Mouse (Mus musculus): ENCODE results near the gene Eras.
A peak's percentile ranks its signal among the peaks of the same experiment; 100 is the strongest.
"Not testable (repeated sequence)": the region's sequence is repeated elsewhere in the genome, so short reads cannot be mapped to it uniquely, and the experiment has no call there.

Eras gene

DNA sequence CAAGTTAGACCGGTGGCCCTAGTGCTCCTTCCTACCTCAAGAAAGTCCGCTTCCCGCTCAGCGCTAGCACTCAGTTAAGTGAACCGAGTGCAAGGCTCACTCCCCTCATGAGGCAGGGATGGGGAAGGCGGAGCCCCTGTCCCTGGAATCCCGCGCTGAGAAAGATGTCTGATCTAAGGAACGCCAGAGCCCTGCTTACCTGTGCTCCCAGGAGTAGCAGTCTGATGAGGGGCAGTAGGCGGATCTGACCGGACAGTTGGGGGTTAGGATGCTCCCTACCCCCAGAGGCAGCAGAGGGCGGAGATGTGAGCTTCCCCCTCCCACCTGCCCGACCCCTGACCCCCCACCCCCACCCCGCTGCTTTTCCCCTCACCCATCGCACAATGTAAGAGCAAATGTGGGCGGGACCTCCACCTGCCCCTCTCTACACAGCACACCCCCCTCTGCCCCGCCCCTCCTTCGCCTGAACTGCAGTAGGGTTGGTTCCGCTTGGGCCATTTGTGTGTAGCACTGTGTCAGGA lies at the start of gene Eras:
TSS of gene Eras (minus strand) at position 338 of the 521 bp plus-strand sequence.
- no peak for DNase-seq (ENCODE audit: low spot score)

DNA sequence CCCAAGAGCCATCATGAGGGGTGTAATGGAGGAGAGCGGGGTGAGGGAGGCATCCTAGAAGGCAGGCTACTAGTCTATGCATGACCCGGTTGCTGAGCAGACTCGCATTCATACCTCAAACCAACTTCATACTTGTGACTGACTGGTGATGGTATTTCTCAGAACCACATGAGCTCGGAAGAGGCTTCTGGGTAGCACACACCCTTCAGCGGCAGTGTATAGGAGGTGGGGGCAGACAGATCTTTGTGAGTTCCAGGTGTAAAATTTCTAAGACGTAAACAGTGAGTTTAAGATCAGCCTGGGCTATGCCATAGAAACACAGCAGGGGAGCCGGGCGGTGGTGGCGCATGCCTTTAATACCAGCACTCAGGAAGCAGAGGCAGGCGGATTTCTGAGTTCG lies 49.5 kb upstream of the Eras start, which contains the start of gene Gata1:
TSS of gene Gata1 (minus strand) at position 180 of the 400 bp plus-strand sequence.
- no peak for DNase-seq (ENCODE audit: low spot score)

DNA sequence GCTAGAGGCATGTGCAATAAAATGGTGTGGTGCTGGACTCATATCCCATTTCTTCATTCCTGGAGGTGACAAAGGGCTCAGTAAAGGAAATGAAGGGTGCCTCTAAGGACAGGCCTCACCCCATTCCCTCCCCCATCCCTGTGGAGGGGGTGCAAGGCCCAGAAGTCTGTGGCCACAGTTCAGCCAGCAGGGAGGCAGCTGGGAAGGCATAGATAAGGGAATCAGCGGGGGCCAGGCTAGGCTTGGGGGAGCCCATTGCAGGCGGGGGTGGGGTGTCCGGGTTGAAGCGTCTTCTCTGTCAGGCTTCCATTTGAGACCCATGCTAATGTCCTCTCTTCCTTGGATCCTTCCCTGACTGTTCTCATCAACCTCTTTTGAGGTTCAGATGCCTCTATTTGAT lies 42.9 kb upstream of the Eras start:
- DNase-seq (ENCODE audit: low spot score), result peak; percentile 88

GRCm38 (mm10) chrX:7968899-7969298 lies 40.5 kb upstream of the Eras start:
- DNase-seq (ENCODE audit: low spot score), result no peak

- DNase-seq (ENCODE audit: low spot score), result peak; percentile 56
Measured at GRCm38 (mm10) chrX:7968226-7968625, 39.8 kb upstream of the Eras start.

GRCm38 (mm10) chrX:7967596-7968201 lies 39.3 kb upstream of the Eras start:
- DNase-seq (ENCODE audit: low spot score), result peak; percentile 73

DNA sequence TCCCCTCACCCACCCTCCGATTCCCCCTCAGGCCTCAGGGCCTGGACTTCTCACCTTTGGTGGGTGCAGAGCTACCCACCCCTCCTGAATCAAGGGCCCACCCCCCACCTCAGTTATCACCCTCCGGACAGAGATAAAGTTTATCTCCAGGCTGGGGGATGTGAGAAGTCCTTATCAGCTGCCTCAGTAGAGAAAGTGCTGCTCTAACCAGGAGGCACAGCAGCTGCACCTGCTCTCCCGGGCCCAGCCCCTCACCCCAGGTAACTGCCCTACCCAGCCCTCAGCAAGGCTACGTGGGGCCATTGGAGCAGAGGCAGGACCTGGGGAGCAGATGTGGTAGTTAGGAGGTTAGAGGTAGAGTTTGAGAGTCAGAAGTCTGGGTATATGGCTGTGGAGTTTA lies 37.8 kb upstream of the Eras start:
- DNase-seq (ENCODE audit: low spot score), result no peak

- no peak for DNase-seq (ENCODE audit: low spot score)
Measured at GRCm38 (mm10) chrX:7963829-7964626, 35.6 kb upstream of the Eras start.

DNA sequence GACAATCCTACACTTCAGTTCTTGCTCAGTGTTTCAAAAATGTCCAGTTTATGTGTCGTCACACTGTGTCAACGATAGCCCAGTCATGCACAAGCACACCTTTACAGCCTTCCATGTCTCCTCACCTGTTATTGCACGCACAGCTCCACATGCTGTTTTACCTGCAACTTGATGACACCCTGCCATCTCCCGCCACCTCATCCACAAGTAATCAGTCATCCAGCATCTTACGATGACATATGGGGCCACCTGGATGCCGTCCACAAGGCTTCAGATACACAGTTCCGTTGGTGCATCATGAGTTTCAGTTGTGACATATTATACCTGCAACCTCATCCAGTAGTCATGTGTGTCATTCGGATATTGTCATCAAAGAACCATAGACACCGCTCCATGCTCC lies 30.5 kb upstream of the Eras start:
- DNase-seq (ENCODE audit: low spot score), result no peak

DNA sequence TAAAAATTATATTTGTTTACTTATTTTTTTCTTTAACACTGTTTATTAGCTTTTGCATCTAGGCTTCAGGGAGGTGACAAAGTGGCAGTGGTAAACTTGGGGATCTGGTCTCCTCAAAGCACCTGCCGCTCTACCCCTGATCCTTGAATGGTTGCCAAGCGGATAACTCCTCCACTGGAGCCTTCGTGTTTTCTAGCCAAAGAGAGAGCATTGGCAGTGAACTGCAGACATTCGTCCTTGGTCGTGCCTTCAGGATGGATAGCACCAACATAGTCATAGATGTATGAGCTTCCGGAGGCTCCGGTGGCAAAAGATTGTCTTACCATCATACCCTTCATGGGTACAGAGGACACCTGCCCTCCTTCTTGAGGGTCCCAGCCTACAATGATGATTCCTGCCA lies 21.7 kb upstream of the Eras start:
- DNase-seq (ENCODE audit: low spot score), result no peak

GRCm38 (mm10) chrX:7947900-7948492 lies 19.6 kb upstream of the Eras start:
- peak; percentile 86 for DNase-seq (ENCODE audit: low spot score)

DNA sequence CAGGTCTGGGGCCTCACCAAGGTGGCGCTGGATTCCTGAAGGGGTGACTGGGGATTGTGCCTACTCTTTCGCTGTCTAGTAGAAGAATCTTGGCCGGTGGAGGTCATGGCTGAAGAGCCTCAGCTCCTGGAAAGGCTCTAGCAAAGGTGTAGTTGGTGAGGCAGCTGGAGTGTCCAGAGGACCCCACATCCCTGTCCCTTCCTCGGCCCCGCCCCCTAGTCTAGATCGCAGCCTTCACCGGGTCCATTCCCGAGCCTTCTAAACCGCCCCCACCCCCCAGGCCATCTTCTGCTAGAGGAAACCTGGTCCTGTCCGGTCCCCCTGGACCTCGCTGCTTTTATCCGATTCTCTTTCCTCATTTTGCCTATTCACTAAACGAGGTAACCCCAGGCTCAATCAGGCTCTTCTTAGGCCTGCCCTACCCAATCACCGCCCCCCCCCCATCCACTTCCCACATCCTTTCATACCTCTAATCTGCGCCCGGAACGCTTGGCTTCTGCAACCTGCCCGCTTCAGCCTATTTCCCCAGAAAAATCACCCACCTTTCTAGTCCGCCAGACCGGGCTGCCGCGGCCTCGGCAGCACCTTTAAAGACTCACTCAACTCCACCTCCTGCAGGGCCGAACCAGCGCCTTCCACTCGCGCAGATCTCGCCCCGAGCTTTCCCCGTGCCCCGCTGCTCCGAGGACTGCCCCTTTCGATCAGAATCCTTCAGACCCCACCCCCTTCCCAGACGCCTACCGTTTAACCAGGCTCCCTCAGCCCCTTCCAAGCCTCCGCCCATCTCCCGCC lies 18.9 kb upstream of the Eras start, which contains the start of gene Hdac6:
TSS of gene Hdac6 (minus strand) at position 782 of the 792 bp plus-strand sequence.
- DNase-seq (ENCODE audit: low spot score), result no peak

DNA sequence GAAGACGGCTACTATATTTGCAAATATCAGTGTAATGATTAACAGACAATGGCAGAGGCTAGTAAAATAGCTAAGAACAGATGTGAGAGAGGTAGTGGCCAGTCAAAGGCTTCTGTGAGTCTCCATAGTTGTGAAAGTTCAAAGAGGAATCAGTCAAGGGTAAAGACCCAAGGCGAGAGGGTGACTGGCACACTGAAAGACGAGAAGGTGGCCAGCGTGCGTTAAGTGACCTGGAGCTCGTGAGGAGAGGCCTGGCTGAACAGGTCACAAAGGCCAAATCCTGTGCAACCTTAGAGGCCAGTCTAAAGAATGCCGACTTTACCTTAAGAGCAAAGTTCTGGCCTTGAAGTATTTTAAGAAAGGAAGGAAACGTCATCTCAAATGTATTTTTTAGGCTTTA lies 17.2 kb upstream of the Eras start:
- DNase-seq (ENCODE audit: low spot score), result no peak

DNA sequence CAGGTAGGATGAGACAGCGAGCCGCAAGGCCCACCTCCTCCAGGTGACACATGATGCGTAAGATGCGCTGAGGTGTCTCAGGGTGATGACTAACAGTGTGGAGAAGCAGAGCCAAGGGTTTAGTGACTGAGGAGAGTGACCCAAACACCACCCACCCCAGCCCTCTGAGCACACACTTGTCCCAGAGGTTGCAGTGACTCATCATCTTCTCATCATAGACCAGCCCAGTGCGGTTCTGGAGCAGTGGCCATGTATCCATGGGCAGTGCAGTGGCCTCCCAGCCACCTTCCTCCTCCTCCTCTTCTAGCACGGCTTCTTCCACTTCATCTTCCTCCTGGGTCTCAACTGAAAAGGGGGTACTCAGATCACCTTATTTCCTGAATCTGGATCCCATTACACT lies 9.3 kb upstream of the Eras start:
- DNase-seq (ENCODE audit: low spot score), result no peak

DNA sequence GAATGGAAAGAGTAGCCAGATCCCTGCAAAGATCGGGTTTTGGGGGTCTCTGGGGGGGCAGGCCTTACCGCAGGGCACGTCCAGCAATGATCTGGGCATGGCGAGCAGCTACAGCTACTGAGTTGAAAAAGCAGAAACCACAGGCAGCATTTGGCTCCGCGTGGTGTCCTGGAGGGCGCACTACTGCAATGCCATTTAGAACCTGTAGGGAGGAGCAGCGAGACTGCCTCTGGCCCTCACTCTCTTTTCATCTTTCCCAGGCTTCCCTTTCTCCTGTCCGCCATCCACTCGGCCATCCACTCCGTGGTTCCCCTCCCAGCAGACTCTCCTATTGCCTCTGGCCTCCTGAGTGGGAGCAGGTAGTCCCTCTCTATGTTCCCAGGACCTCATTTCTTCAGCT lies 8.5 kb upstream of the Eras start:
- DNase-seq (ENCODE audit: low spot score), result no peak

- no peak for DNase-seq (ENCODE audit: low spot score)
Measured at GRCm38 (mm10) chrX:7927116-7927515, 1.3 kb downstream of the Eras start.

GRCm38 (mm10) chrX:7926266-7926665 lies 2.1 kb downstream of the Eras start:
- DNase-seq (ENCODE audit: low spot score), result no peak

GRCm38 (mm10) chrX:7922032-7922431 lies 6.4 kb downstream of the Eras start:
- no peak for DNase-seq (ENCODE audit: low spot score)

- DNase-seq (ENCODE audit: low spot score), result no peak
Measured at GRCm38 (mm10) chrX:7919601-7920383, 8.6 kb downstream of the Eras start, which contains the start of gene Pcsk1n. Gene Pcsk1n, plus strand, starts transcription at chrX:7919822.

- DNase-seq (ENCODE audit: low spot score), result not testable (repeated sequence)
Measured at GRCm38 (mm10) chrX:7917960-7918359, 10.4 kb downstream of the Eras start.

DNA sequence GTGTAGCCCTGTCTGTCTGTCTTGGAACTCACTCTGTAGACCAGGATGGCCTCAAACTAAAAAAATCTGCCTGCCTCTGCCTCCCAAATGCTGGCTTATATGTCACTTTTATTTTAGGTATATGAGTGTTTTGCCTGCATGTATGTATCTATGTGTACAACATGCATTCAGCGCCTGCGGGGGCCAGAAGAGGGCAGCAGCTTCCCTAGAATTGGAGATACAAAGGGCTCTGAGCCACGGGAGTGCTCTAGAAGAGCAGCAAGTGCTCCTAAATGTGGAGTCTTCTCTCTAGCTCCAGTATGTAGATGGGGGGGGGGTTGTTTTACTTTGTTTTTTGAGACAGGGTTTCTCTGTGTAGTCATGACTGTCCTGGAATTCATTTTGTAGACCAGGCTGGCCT lies 12.7 kb downstream of the Eras start:
- not testable (repeated sequence) for DNase-seq (ENCODE audit: low spot score)
